Mouse (Mus musculus) ES-CJ7 (cell line): ENCODE measurements around the gene Obsl1.

ENCODE experiments used
- DNase-seq: peaks from one replicate; pipeline ENCODE4 v3.0.0; 2011; ENCODE audit warnings: low read depth, low spot score

The Obsl1 gene

GRCm38 (mm10) chr1:75487405-75488161, 18.7 kb downstream of the Obsl1 start:
- peak; percentile 93 for DNase-seq

- DNase-seq, result no peak
These were observed 19.2 kb downstream of the Obsl1 start for GRCm38 (mm10) chr1:75487040-75487404.

DNA sequence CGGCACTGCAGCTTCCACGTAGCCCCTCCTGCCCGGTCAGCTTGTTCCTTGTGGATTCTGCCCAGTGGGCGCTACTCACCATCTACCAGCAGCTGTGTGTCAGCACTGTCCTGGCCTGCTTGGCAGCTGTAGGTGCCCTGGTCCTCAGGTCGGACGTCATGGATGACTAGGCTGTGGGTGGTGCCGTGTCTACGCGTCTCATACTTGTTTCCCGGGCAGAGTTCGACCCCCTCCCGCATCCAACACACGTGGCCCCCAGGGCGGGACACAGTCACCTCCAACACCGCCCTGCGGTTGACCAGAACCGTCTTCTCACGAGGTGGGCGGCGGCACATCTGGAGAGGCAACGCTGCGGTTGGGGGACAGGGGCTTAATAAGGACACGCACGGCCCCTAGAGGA, 19.7 kb downstream of the Obsl1 start:
- no peak for DNase-seq

DNA sequence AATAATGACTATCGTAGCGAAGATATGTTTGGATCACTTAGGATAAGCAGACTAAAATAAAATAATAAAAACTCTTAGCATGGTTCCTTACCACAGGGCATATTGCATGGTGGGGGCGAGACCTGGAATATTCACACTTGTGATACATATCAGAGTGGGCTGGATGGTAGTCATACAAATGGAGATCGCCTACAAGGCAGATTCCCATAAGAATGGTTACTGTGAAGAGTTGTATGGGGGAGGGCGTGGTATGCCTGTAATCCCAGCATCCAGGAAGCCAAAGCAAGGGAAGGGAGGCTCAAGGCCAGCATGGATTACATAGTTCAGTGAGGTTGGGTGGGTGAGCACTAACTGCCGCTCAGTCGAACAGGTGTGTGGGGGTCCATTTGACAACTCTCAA, 25.5 kb downstream of the Obsl1 start:
- DNase-seq, result peak; percentile 88

- DNase-seq, result no peak
These were observed 26.2 kb downstream of the Obsl1 start for GRCm38 (mm10) chr1:75480036-75480435.

DNA sequence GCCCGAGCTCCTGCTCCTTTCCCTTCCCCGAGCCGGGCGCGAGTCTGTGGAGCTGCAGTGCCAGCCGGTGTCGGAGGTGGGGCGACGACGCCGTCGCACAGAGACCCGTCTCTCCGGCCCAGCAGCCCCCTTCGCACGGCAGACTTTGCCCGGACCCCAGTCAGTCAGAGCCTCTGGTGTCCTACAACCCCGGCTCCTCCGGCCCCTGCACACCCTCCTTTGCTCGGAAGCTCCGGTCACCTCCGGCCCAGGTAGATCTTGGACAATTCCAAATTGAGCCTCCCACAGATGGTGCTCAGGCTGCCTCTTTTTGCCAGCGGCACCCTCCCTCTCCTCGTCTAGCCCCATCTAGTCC, 26.6 kb downstream of the Obsl1 start:
- no peak for DNase-seq

DNA sequence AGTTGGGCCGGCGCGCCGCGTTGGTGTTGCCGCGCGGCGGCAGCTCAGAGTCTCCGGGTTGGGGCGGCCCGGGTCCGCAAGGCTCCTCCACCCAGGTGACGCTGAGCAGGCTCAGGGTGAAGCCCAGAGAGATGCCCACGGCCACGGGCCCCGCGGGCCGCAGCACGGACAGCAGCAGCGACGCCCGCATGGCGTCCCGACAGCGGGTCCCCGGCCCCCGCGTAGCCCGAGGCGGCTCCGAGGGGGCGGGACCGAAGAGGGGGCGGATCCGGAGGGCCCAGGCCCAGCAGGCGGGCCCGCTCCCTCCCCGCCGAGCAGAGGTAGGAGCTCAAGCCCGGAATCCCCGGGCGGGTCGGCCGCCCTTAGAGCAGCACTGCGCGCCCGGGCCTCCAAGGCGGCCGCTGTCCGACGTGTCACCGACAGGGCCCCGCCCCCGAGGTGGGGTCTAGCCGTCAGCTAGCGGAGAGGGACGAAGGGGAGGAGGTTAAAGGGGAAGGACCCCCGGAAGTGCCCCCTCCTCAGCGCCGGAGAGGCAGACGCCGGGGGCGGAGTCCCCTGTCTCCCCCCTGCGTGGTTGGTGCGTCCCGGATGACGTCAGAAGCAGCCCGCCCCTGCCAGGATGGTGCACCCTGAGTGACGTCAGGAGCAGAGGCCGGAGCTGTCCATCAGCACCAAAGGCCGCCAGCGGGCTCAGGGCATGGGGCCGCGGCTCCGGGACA, 27.2 kb downstream of the Obsl1 start, which contains the start of the genes Chpf and Tmem198:
Chpf (minus strand) TSS at position 392 of the 719 bp plus-strand sequence.
Tmem198 (plus strand) TSS at position 617 of the 719 bp plus-strand sequence.
- DNase-seq, result peak; percentile 99

DNA sequence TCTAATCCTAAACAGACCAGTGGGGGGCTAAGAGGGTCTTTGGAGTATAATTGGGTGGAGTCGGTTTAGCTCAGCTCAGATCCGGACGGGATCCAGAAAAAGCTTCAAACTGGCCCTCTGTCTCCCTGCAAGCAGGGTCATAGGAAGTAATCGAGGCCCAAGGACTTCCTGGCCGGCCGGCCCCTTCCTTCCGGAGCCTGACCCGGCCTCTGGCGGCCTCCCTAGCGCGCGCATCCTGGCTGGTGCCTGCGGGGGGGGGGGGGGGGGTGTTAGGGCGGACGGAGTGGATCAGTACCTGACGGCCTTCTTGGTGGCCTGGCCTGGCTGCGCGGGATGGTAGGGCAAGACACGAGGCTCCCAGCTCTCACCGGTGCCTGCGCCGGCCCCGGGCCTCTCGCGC, 27.8 kb downstream of the Obsl1 start:
- no peak for DNase-seq

DNA sequence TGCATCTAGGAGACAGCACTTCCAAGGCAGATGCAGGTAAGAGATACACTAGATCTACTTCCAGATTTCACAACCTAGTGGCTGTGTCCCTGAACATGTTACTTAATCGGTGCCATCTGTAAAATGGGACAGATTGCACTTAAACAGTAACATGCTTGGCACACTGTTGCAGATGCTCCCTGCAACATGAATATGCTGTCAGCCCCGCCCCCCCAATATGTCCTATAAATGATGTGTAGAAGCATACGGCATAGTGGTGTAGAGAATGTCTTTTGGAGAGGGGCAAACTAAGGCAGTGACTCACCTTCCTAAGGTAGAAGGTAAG, 28.3 kb downstream of the Obsl1 start:
- no peak for DNase-seq

DNA sequence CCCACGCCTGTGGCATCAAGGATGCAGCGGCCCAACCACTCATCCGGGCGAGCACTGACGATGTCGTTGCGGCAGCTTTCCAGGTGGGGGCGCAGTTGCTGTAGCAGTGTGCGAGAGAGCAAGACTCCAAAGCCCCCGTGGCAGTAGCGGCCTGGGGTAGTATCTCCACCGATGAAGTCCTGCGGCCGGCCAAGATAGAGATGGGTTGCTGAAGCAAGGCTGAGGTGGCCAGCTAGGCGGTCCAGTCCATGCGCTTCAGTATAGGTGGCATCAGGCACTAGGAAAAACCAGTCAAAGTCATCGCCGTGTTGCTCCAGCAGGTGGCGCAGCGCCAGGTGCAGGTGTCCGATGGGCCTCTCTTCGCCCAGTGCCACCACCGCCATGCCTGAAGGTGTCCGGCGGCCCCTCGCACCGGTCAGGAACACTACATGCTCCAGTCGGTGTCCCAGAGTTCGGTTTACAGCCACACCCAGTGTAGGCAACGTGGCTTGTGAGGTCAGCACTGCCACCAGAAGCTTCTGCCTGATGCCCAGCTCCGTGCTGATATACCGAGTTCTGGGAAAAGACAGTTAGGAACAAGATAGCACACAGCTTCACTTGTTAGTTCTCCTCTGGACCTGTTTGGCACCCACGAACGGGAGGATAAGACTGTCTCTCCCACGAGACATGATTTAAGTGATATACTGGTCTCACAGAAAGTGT, 28.8 kb downstream of the Obsl1 start:
- peak; percentile 84 for DNase-seq

DNA sequence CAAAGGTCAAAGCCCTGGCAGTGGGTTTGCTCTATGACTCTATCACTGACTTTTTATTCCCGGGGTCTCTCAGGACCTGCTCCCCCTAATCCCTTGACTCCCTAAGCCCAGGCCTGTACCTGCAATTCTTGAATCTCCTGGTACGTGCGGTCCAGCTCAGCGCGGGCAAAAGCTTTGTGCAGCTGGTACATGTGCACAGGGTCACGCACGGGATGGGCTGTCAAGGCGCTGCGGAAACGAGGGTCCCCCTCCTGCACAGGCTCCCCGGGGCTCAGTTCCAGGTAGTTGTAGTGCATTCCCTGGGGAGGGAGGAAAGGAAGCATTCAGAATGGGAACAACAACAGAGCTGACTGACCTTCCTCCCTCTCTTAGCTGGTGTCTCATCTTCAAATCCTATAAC, 29.8 kb downstream of the Obsl1 start:
- no peak for DNase-seq

DNA sequence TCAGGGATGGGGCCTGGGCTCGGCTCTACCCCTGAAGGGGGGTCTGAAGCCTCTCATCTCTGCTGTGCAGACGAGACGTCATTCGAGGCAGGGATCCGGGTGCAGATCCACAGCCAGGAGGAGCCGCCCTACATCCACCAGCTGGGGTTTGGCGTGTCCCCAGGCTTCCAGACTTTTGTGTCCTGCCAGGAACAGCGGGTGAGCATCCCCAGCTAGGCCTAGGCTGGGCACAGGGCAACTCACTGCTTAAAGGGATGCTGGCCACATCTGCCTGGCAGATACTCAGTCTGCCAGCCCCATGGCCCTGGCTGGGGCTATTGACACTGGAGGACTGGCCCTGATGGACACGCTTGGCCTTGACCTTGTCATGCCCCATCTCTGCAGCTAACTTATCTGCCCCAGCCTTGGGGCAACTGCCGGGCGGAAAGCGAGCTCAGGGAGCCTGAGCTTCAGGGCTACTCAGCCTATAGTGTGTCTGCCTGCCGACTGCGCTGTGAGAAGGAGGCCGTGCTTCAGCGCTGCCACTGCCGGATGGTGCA, 36.9 kb downstream of the Obsl1 start:
- no peak for DNase-seq

DNA sequence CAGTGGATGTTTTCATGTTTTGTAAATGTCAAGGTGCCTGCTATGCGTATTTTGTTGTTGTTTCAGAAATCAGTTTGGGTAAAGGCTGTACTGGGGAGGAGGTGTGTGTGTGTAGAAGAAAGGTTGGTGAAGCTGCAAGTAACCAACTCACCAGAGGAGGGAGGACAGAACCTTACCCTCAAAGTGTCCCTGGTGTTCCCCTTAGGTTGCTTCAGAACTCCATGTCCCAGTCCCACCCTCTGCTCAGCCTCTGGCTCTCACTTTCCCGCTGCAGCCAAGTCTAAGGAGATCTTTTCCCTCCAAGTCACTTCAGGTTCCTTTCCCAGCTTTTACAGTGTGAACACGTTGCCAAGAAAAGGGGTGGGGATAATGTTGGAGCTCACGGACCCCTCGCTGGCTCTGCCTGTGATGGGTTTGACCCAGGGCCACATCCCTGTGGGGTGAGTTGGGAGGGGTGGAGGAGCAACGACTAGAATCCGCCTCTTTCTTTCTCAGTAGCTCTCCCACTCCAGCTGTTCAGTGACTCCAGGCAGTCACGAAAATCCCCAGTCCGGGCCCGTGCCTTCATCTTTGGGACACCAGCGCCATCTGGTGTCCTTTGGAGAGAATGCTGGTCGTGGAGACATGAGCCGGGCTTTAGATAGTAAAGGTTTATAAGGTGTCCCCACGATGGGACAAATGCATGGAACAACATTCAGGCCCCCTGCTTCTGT, 38.9 kb downstream of the Obsl1 start:
- DNase-seq, result peak; percentile 83

GRCm38 (mm10) chr1:75463652-75464204, 42.5 kb downstream of the Obsl1 start:
- no peak for DNase-seq

DNA sequence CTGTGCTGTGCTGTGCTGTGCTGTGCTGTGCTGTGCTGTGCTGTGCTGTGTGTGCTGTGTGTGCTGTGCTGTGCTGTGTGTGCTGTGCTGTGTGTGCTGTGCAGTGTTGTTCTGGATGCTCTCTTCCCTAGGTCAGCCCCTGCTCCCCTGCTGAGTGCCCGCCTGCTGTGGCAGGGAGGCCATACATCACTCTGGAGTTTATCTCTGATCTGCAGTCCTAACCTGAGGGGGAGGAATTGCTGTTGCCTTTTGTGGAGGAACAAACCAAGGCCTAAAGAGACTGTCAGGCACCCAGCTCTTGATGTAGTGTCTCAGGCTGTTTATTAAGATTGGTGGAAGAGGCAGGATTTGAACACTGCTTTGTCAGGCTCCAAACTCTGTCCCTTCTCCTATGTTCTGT, 43.6 kb downstream of the Obsl1 start:
- no peak for DNase-seq

GRCm38 (mm10) chr1:75460297-75460696, 46.0 kb downstream of the Obsl1 start:
- no peak for DNase-seq

- DNase-seq, result no peak
These were observed 47.2 kb downstream of the Obsl1 start for GRCm38 (mm10) chr1:75458789-75459684.

- no peak for DNase-seq
These were observed 48.0 kb downstream of the Obsl1 start for GRCm38 (mm10) chr1:75458025-75458788.

- no peak for DNase-seq
These were observed 48.6 kb downstream of the Obsl1 start for GRCm38 (mm10) chr1:75457710-75458024.
